Mouse (Mus musculus) cerebellum, adult 2 months (tissue): ENCODE results near the gene Agpat2.

Experiments used
- CTCF ChIP-seq: fragments of 200-500 bp; IDR thresholded peaks from 2 replicates; pipeline ENCODE4 v1.5.1; 2011; ENCODE audit warnings: low read depth, mild to moderate bottlenecking, control low read depth, low read length, moderate library complexity, borderline replicate concordance; ENCODE audit not compliant: insufficient read depth
- POLR2A ChIP-seq: fragments of 200-500 bp; IDR thresholded peaks from 2 replicates; pipeline ENCODE4 v1.6.1; 2011; ENCODE audit warnings: low read length, control low read depth, borderline replicate concordance; ENCODE audit not compliant: insufficient read depth

- TF ChIP-seq POLR2A, result no peak
- peak; percentile 18; the same call in 1 of the 2 replicates for TF ChIP-seq CTCF
These were observed 56.7 kb downstream of the Agpat2 start for GRCm38 (mm10) chr2:26547481-26547880.
